Mouse (Mus musculus): ENCODE data around the gene Cd3e.
A peak's percentile ranks its signal among the peaks of the same experiment; 100 is the strongest.
"Not testable (repeated sequence)": the region's sequence is repeated elsewhere in the genome, so short reads cannot be mapped to it uniquely, and the experiment has no call there.

Gene Cd3e

GRCm38 (mm10) chr9:44979806-44980205, 29.6 kb downstream of the Cd3e start:
- DNase-seq (ENCODE audit: low read depth, low spot score), result no peak

GRCm38 (mm10) chr9:44977813-44978212, 31.6 kb downstream of the Cd3e start:
- no peak for DNase-seq (ENCODE audit: low read depth, low spot score)

- DNase-seq (ENCODE audit: low read depth, low spot score), result no peak
Observed at GRCm38 (mm10) chr9:44969450-44969849, 40.0 kb downstream of the Cd3e start.

- not testable (repeated sequence) for DNase-seq (ENCODE audit: low read depth, low spot score)
Observed at GRCm38 (mm10) chr9:44967763-44968162, 41.7 kb downstream of the Cd3e start.

GRCm38 (mm10) chr9:44966815-44967242, 42.6 kb downstream of the Cd3e start:
- peak; percentile 26 for DNase-seq (ENCODE audit: low read depth, low spot score)

GRCm38 (mm10) chr9:44965833-44966466, 43.5 kb downstream of the Cd3e start:
- DNase-seq (ENCODE audit: low read depth, low spot score), result no peak

- peak; percentile 99 for DNase-seq (ENCODE audit: low read depth, low spot score)
Observed at GRCm38 (mm10) chr9:44965126-44965832, 44.1 kb downstream of the Cd3e start, which contains the start of gene Ube4a. Ube4a (minus strand) TSS chr9:44965600.

- DNase-seq (ENCODE audit: low read depth, low spot score), result no peak
Observed at GRCm38 (mm10) chr9:44954432-44954831, 55.0 kb downstream of the Cd3e start.

Measured in telencephalon, adult 2 months (tissue).